Comparison of ENCODE assay signal across 16 mouse cellular contexts in genomic region chr1:190265085-190265780, GRCm38 (mm10).
DNase-seq lines count a peak whose midpoint lies in the region; ATAC-seq lines count a peak whose summit lies in the region.
"Had no signal": no experiment of that assay in that cellular context is flagged by ENCODE, and none has a peak within 500 bp of the region (broad histone marks: within the 10 kb centered on the region; RNA-seq: fewer than 3 reads in every experiment).

No protein-coding gene starts in this region.

- peaks cover 15% of the 10 kb centered on the region for H3K4me1 ChIP-seq in heart, embryonic 10.5 days
- H3K4me1 ChIP-seq in liver, embryonic 12.5 days, result no peaks in the 10 kb centered on the region
- H3K4me1 ChIP-seq: liver, embryonic 13.5 days; megakaryocyte, embryonic 14.5 days had no signal

- H3K36me3 ChIP-seq in heart, embryonic 10.5 days, result no peaks in the 10 kb centered on the region
- no peaks in the 10 kb centered on the region for H3K36me3 ChIP-seq in liver, embryonic 12.5 days
- H3K36me3 ChIP-seq: embryonic facial prominence, embryonic 12.5 days; liver, embryonic 13.5 days had no signal

- H3K9me3 ChIP-seq in heart, embryonic 10.5 days, result no peaks in the 10 kb centered on the region
- H3K9me3 ChIP-seq in liver, embryonic 12.5 days (replicated peaks), result no peaks in the 10 kb centered on the region
- H3K9me3 ChIP-seq: embryonic facial prominence, embryonic 12.5 days; liver, embryonic 13.5 days had no signal

- 86% methylated on average over 9 of the region's 9 CpGs for WGBS in heart, embryonic 10.5 days
- WGBS in liver, embryonic 12.5 days (ENCODE audit: insufficient replicate concordance), result 75% methylated on average over 9 of the region's 9 CpGs

- no peak overlapping the region for H3K9ac ChIP-seq in liver, embryonic 12.5 days
- H3K9ac ChIP-seq: embryonic facial prominence, embryonic 12.5 days; liver, embryonic 13.5 days had no signal

- H3K27ac ChIP-seq in heart, embryonic 10.5 days, result no peak overlapping the region
- H3K27ac ChIP-seq in liver, embryonic 12.5 days, result no peak overlapping the region
- H3K27ac ChIP-seq: embryonic facial prominence, embryonic 12.5 days; liver, embryonic 13.5 days had no signal

- DNase-seq in cerebellum, adult 11-12 months, result peak; percentile 36
- DNase-seq in cerebellum, adult 11 months, result no peak
- DNase-seq in heart, postnatal 10 days, result peak; percentile 47 to 56
- no peak for DNase-seq in heart, embryonic 10.5 days (ENCODE audit: low spot score)
- peak; percentile 64 for DNase-seq in adrenal gland, adult 2 months
- DNase-seq in cerebellum, adult 9-10 months, result peak; percentile 24
- DNase-seq in layer of hippocampus, postnatal 25 days (ENCODE audit: extremely low spot score in 1 of 2, low spot score in 1 of 2), result no peak
- DNase-seq: gastrocnemius, postnatal 25 days; layer of hippocampus, postnatal 36 days; liver, embryonic 13.5 days had no signal

- intact Hi-C loops in heart, postnatal 10 days (cut with DNase I), result no loop called here

- no peak overlapping the region for H3K4me3 ChIP-seq in heart, embryonic 10.5 days
- H3K4me3 ChIP-seq in liver, embryonic 12.5 days, result no peak overlapping the region
- H3K4me3 ChIP-seq: embryonic facial prominence, embryonic 12.5 days; liver, embryonic 13.5 days; megakaryocyte, embryonic 14.5 days had no signal

- ATAC-seq in liver, embryonic 12.5 days, result no peak
- ATAC-seq: forebrain, embryonic 16.5 days; lung, postnatal 0 days; midbrain, embryonic 16.5 days had no signal

- H3K4me2 ChIP-seq in liver, embryonic 12.5 days, result no peak overlapping the region
- H3K4me2 ChIP-seq: embryonic facial prominence, embryonic 12.5 days; liver, embryonic 13.5 days had no signal

- peaks cover 2% of the 10 kb centered on the region; the same call in 1 of the 2 replicates for H3K27me3 ChIP-seq in heart, embryonic 10.5 days (ENCODE audit: insufficient read depth, poor library complexity, severe bottlenecking)
- no peaks in the 10 kb centered on the region for H3K27me3 ChIP-seq in liver, embryonic 12.5 days (replicated peaks)
- H3K27me3 ChIP-seq: embryonic facial prominence, embryonic 12.5 days; liver, embryonic 13.5 days; megakaryocyte, embryonic 14.5 days had no signal

Comparison
In these comparisons a context has a peak if more than half of its experiments do, and no peak if none do; other contexts are left out.
1. DNase-seq: peak in cerebellum, adult 11-12 months (single experiment), heart, postnatal 10 days (2 of 2), adrenal gland, adult 2 months (single experiment) and cerebellum, adult 9-10 months (single experiment); none in cerebellum, adult 11 months (single experiment), heart, embryonic 10.5 days (single experiment) and layer of hippocampus, postnatal 25 days (0 of 2).